Mouse (Mus musculus) midbrain, embryonic 11.5 days (tissue): ENCODE data around the gene Olfr654. TPM values are rescaled to one million over a fixed set of nuclear protein-coding genes. Genes with fewer than 3 reads are reported as not detected.

ENCODE experiments used
- ATAC-seq: fragments of 200-750 bp; cut with Nextera tagmentation; 2 replicates; pipeline ENCODE4 v1.8.0; 2017; ENCODE audit warnings: moderate TSS enrichment, moderate library complexity; ENCODE audit not compliant: low FRiP score
- DNase-seq: peaks from one replicate; pipeline ENCODE4 v3.0.0; 2015; ENCODE audit warnings: low spot score; ENCODE audit errors: missing footprints
- H3K27ac ChIP-seq: fragments of 300-500 bp; sonication (generic); 2 replicates; pipeline ENCODE4 v1.5.1; 2014; ENCODE audit warnings: low read depth, low read length
- H3K27me3 ChIP-seq: fragments of 300-500 bp; sonication (generic); 2 replicates; pipeline ENCODE4 v1.6.1; 2014; ENCODE audit warnings: mild to moderate bottlenecking, low read length, moderate library complexity, mixed read lengths; ENCODE audit not compliant: control insufficient read depth, insufficient read depth
- H3K36me3 ChIP-seq: fragments of 300-500 bp; sonication (generic); 2 replicates; pipeline ENCODE4 v1.6.1; 2014; ENCODE audit warnings: mild to moderate bottlenecking, low read length, moderate library complexity, mixed read lengths; ENCODE audit not compliant: control insufficient read depth, insufficient read depth
- H3K4me1 ChIP-seq: fragments of 300-500 bp; sonication (generic); 2 replicates; pipeline ENCODE4 v1.6.1; 2014; ENCODE audit warnings: low read length; ENCODE audit not compliant: control insufficient read depth, insufficient read depth
- H3K4me2 ChIP-seq: fragments of 300-500 bp; sonication (generic); 2 replicates; pipeline ENCODE4 v1.6.1; 2014; ENCODE audit warnings: mild to moderate bottlenecking, moderate library complexity
- H3K4me3 ChIP-seq: fragments of 300-500 bp; sonication (generic); 2 replicates; pipeline ENCODE4 v1.5.1; 2014; ENCODE audit warnings: low read depth, low read length
- H3K9ac ChIP-seq: fragments of 300-500 bp; sonication (generic); 2 replicates; pipeline ENCODE4 v1.6.1; 2014; ENCODE audit warnings: low read length
- H3K9me3 ChIP-seq: fragments of 300-500 bp; sonication (generic); 2 replicates; pipeline ENCODE4 v1.6.1; 2016; ENCODE audit warnings: low read length; ENCODE audit not compliant: control insufficient read depth
- WGBS: fragments of 180-500 bp; shearing (Covaris S2); extraction: QIAGEN DNeasy Blood & Tissue Kit; methylation state at CpG from one replicate; pipeline ENCODE4 v1.1.7; 2014; 5-methylcytosine and 5-hydroxymethylcytosine counted together
- polyA plus RNA-seq: library from polyadenylated mRNA; unstranded; fragments of >200 nt; fragmentation: Nextera tagmentation; extraction: Ambion mirVana; gene quantifications from 2 replicates; pipeline ENCODE4 v1.2.1, GENCODE M21; 2014

The Olfr654 gene
- polyA plus RNA-seq, 1 experiment from 2014 or later, result not detected

DNA sequence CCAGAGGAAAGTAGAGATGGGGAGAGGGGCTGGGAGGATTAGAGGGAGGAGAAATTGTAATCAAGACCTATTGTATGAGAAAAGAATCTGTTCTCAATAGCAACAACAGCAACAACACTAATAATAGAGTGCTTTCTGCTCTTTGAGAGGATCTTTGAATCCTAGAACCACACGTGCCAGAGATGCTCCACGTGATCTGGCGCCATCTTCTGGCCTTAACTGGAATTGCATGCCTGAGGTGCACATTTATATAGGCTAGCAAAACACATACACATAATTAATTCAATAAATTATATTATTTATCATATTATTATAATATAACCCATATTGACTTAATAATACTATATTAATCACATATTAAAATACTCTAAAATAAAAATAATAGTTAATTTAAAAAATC lies 16.3 kb downstream of the Olfr654 start:
- Histone ChIP-seq H3K36me3 (no peaks in the 10 kb centered on the region), H3K9ac (no peak overlapping the region), H3K9me3 (no peaks in the 10 kb centered on the region), H3K4me2 (no peak overlapping the region), H3K4me1 (no peaks in the 10 kb centered on the region), H3K4me3 (no peak overlapping the region), H3K27me3 (no peaks in the 10 kb centered on the region), H3K27ac (no peak overlapping the region)
- 3% methylated on average over 3 of the region's 3 CpGs for WGBS
- DNase-seq (no peak), ATAC-seq (no peak)

- H3K4me2 ChIP-seq, result no peak overlapping the region
- no peaks in the 10 kb centered on the region for H3K9me3 ChIP-seq
- H3K27ac ChIP-seq, result no peak overlapping the region
- no peaks in the 10 kb centered on the region for H3K27me3 ChIP-seq
- H3K9ac ChIP-seq, result no peak overlapping the region
- no peaks in the 10 kb centered on the region for H3K4me1 ChIP-seq
- DNase-seq (no peak), ATAC-seq (no peak)
- H3K36me3 ChIP-seq, result no peaks in the 10 kb centered on the region
- H3K4me3 ChIP-seq, result no peak overlapping the region
These were observed 17.9 kb downstream of the Olfr654 start for GRCm38 (mm10) chr7:104604727-104605126.

DNA sequence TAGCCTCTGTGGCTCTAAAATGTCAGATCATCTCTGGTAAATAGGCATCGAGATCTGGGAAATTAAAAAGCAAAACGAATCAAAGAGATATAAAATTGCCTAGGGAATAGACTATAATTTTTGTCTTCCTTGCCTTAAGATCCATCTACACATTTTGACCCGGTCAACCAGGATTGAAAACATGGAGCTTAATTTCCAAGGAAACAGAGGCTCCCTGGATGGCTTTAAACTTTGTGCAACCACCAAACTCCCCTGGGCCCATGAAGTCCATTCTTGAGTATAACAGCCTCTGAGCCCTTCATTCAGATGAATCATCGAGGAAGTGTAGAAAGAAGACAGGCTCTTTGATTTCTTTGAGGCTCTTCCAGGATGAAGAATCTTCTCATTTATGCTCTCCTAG lies 26.8 kb downstream of the Olfr654 start, which contains the start of gene Olfr656:
Olfr656 (plus strand) TSS at position 301 of the 400 bp plus-strand sequence.
- H3K4me2 ChIP-seq, result no peak within 1 kb of the TSS
- H3K9ac ChIP-seq, result no peak within 1 kb of the TSS
- DNase-seq (no peak), ATAC-seq (no peak)
- no peak within 1 kb of the TSS for H3K27ac ChIP-seq
- no peaks in the 10 kb centered on the region for H3K9me3 ChIP-seq
- H3K4me3 ChIP-seq, result no peak within 1 kb of the TSS
- H3K36me3 ChIP-seq, result no peaks in the 10 kb centered on the region
- H3K4me1 ChIP-seq, result no peaks in the 10 kb centered on the region
- WGBS, result 72% methylated on average over 4 of the region's 4 CpGs
- no peaks in the 10 kb centered on the region for H3K27me3 ChIP-seq

DNA sequence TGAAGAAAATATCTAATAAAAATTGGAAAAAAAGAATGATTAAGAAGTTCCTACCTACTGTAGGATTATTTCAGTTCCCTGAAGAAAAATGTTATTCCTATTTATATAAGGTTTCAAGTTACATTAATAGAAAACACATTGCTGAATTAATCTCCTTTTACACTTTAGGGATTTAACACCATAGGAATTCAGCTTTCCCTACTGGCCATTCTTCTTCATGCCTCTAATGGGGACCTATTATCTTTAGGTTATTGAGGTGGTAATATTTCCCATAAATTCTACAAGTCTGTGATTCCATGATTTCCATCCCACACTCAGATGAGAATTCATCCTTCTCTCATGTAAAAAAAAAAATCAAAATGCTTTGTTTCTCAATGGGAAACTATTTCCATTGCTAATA lies 37.7 kb downstream of the Olfr654 start, which contains the start of gene Olfr657:
Olfr657 (plus strand) TSS at position 301 of the 400 bp plus-strand sequence.
- Histone ChIP-seq H3K27ac (no peak within 1 kb of the TSS), H3K4me3 (no peak within 1 kb of the TSS)

More for the DNA sequence above, 37.7 kb downstream of the Olfr654 start, which contains the start of gene Olfr657:
- H3K4me1 ChIP-seq, result no peaks in the 10 kb centered on the region
- H3K4me2 ChIP-seq, result no peak within 1 kb of the TSS
- no peaks in the 10 kb centered on the region for H3K36me3 ChIP-seq
- no peak for DNase-seq
- no peak within 1 kb of the TSS for H3K9ac ChIP-seq
- ATAC-seq, result no peak
- H3K27me3 ChIP-seq, result no peaks in the 10 kb centered on the region
- H3K9me3 ChIP-seq, result no peaks in the 10 kb centered on the region

Other genes with a start within 250 kb of the Olfr654 start
- 0.30 and 0.65 TPM in 2 replicates for gene Trim12c, start 233.7 kb upstream of the Olfr654 start, polyA plus RNA-seq
- gene Trim30b, start 217.1 kb upstream of the Olfr654 start, polyA plus RNA-seq, result not detected in 2 replicates
- gene Trim30c, start 186.2 kb upstream of the Olfr654 start, polyA plus RNA-seq, result 0.10 TPM in 1 of 2 replicates, not detected in the other
- 1.1 and 1.2 TPM in 2 replicates for gene Trim30a, start 121.8 kb upstream of the Olfr654 start, polyA plus RNA-seq
- 0.07 and 0.34 TPM in 2 replicates for gene Trim30d, start 79.2 kb upstream of the Olfr654 start, polyA plus RNA-seq
- gene Olfr651, start 36.9 kb upstream of the Olfr654 start, polyA plus RNA-seq, result not detected in 2 replicates
- gene Olfr652, start 26.1 kb upstream of the Olfr654 start, polyA plus RNA-seq, result not detected in 2 replicates
- not detected in 2 replicates for gene Olfr653, start 9.7 kb upstream of the Olfr654 start, polyA plus RNA-seq
- gene Olfr655, start 14.8 kb downstream of the Olfr654 start, polyA plus RNA-seq, result not detected in 2 replicates
- gene Olfr656, start 26.9 kb downstream of the Olfr654 start, polyA plus RNA-seq, result not detected in 2 replicates
- not detected in 2 replicates for gene Olfr657, start 37.8 kb downstream of the Olfr654 start, polyA plus RNA-seq
- gene Olfr658, start 60.3 kb downstream of the Olfr654 start, polyA plus RNA-seq, result not detected in 2 replicates
- not detected in 2 replicates for gene Olfr659, start 79.7 kb downstream of the Olfr654 start, polyA plus RNA-seq
- gene Olfr661, start 99.5 kb downstream of the Olfr654 start, polyA plus RNA-seq, result not detected in 2 replicates
- not detected in 2 replicates for gene Usp17le, start 190.4 kb downstream of the Olfr654 start, polyA plus RNA-seq